Mouse (Mus musculus): ENCODE data around the gene Gucd1. TPM values are rescaled to one million over a fixed set of nuclear protein-coding genes. Genes with fewer than 3 reads are reported as not detected.
A peak's percentile ranks its signal among the peaks of the same experiment; 100 is the strongest.

Gene Gucd1
- polyA plus RNA-seq, 1 experiment from 2014 or later = 31.9 TPM

GRCm38 (mm10) chr10:75491936-75492262, 25.9 kb downstream of the Gucd1 start:
- Histone ChIP-seq H3K4me3 (no peak overlapping the region), H3K27ac (replicated peaks) (no peak overlapping the region), H3K27me3 (replicated peaks; ENCODE audit: low read depth, poor library complexity, severe bottlenecking) (no peaks in the 10 kb centered on the region), H3K9me3 (no peaks in the 10 kb centered on the region), H3K36me3 (replicated peaks) (no peaks in the 10 kb centered on the region), H3K4me1 (no peaks in the 10 kb centered on the region)
- 80% methylated on average over 2 of the region's 2 CpGs for WGBS
- DNase-seq (ENCODE audit: low spot score) = no peak

GRCm38 (mm10) chr10:75491234-75491935, 26.4 kb downstream of the Gucd1 start:
- H3K4me3 ChIP-seq = no peak overlapping the region
- no peaks in the 10 kb centered on the region for H3K27me3 ChIP-seq (replicated peaks; ENCODE audit: low read depth, poor library complexity, severe bottlenecking)
- WGBS = 84% methylated on average over 3 of the region's 3 CpGs
- H3K9me3 ChIP-seq = no peaks in the 10 kb centered on the region
- DNase-seq (ENCODE audit: low spot score) = no peak
- no peaks in the 10 kb centered on the region for H3K4me1 ChIP-seq
- no peaks in the 10 kb centered on the region for H3K36me3 ChIP-seq (replicated peaks)
- H3K27ac ChIP-seq (replicated peaks) = no peak overlapping the region

DNA sequence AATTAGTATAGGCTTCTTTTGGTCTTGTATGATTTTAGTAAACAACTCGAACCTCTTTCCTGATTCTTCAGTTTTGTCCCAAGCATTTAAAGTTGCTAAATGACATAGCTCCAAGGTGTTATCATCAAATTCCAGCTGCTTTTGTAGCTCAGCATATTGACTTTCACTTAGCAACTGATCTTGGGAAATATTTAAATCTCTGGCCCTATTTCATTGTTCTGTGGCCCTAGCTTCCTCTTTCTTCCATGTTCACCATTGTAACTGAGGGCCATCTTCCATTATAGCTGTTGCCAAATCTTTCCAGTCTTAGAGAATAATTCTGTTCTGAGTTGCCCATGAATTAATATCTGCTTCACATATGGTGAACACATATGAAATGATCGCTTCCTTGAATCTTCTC, 27.0 kb downstream of the Gucd1 start:
- WGBS = 86% methylated on average over 2 of the region's 2 CpGs

DNA sequence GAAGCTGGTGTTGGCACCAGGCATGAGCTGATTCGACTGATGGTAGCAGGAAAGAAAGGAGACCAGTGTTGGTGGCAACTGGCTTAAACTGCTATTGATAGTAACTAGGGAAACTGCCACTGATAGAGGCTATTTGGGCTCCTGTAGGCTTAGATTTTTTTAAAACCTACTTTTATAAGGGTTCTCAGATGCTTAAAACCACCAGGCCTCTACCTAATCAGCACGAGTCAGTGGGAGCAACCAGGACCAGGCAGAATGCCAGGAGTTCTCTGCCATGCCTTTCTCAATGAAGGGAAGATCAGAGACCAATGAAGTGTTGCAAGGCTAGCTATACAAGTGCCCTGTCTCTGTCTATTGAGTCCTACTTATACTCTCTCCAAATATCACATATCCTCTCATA, 28.2 kb downstream of the Gucd1 start:
- Histone ChIP-seq H3K27ac (replicated peaks) (no peak overlapping the region), H3K27me3 (replicated peaks; ENCODE audit: low read depth, poor library complexity, severe bottlenecking) (no peaks in the 10 kb centered on the region), H3K4me1 (no peaks in the 10 kb centered on the region), H3K36me3 (replicated peaks) (no peaks in the 10 kb centered on the region), H3K9me3 (no peaks in the 10 kb centered on the region), H3K4me3 (no peak overlapping the region)
- WGBS = 90% methylated on average over 2 of the region's 2 CpGs
- no peak for DNase-seq (ENCODE audit: low spot score)

More for the DNA sequence above, 27.0 kb downstream of the Gucd1 start:
- Histone ChIP-seq H3K9me3 (no peaks in the 10 kb centered on the region), H3K4me3 (no peak overlapping the region), H3K36me3 (replicated peaks) (no peaks in the 10 kb centered on the region), H3K4me1 (no peaks in the 10 kb centered on the region), H3K27ac (replicated peaks) (no peak overlapping the region), H3K27me3 (replicated peaks; ENCODE audit: low read depth, poor library complexity, severe bottlenecking) (no peaks in the 10 kb centered on the region)
- no peak for DNase-seq (ENCODE audit: low spot score)

DNA sequence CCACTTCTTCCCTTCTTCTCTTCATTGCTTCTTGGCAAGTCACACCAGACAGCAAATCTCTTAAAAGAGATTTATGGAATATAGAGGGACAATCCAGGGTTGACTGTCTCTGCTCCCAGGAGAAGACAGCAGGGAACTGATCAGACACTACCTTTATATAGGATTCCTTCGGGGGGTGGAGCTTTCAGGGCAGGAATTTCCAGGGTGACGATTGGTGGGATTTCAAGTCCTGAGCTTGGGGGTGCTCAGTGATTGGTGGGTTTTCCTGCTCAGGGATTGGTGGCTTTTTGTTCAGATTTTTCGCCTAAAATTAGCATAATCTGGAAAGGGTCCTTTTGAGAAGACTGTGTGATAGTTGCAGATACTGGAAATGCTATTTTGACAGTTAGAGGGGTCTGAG, 30.6 kb downstream of the Gucd1 start:
- DNase-seq (ENCODE audit: low spot score) = no peak
- Histone ChIP-seq H3K36me3 (replicated peaks) (no peaks in the 10 kb centered on the region), H3K9me3 (no peaks in the 10 kb centered on the region), H3K27ac (replicated peaks) (no peak overlapping the region), H3K4me1 (no peaks in the 10 kb centered on the region), H3K27me3 (replicated peaks; ENCODE audit: low read depth, poor library complexity, severe bottlenecking) (no peaks in the 10 kb centered on the region), H3K4me3 (no peak overlapping the region)
- WGBS = 64% methylated on average over 3 of the region's 3 CpGs

DNA sequence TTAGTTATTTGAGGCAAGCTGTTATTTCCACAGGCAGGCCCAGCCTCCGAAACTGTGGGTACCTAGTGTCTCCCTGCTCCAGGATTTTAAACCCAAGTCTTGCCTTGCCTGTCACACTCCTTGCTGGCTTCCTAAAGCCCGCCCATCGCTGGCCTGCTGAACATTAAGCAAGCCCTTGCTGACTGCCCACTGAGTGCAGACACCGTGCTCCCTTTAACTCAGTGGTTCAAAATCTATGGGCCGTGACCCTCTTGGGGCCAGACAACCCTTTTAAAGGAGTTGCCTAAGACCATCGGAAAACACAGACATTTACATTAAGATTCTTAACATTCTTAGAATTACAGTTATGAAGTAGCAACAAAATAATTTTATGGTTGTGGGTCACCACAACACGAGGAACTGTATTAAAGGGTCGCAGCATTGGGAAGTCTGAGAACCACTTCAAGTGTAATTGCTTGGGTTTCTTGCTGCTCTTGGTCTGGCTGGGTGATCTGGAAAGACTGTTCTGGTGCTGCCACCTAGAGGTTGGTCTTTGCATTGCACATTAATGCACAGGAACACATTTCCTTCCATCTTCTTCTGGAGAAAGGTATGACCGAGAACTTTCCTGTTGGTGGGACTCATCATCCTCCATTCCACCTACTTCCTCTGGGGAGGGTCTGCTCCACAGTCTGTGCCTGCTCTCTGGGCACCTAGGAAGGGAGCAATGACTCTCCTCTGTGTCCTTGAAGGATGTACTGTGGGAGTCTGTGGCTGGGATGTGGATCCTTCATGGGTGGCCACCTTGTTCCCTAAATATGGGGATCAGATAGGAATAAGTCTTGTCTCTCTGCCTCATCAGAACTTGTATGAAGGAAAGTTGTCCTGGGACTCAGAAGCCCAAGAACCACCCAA, 31.4 kb downstream of the Gucd1 start:
- Histone ChIP-seq H3K9me3 (no peaks in the 10 kb centered on the region), H3K27ac (replicated peaks) (no peak overlapping the region), H3K27me3 (replicated peaks; ENCODE audit: low read depth, poor library complexity, severe bottlenecking) (no peaks in the 10 kb centered on the region), H3K4me3 (no peak overlapping the region), H3K36me3 (replicated peaks) (no peaks in the 10 kb centered on the region), H3K4me1 (no peaks in the 10 kb centered on the region)
- DNase-seq (ENCODE audit: low spot score) = peak; percentile 80
- 65% methylated on average over 9 of the region's 9 CpGs for WGBS

DNA sequence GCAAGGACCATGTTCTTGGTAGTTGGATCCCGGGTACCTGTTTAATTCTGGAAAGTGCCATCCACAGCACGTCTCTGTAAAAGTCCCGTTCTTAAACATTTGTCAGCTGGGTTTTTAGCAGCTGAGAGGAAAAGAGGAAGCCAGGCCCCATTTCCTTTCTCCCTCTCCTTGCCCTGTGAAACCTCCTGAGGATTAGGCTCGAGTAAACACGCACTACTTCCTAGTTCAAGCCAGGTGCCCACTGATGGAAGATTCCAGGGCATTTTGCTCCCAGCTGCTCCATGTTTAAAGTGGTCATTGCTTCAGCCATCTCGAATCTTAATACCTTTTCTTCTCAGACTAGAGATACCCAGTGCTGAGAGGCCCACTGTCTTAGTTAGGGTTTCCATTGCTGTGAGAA, 33.0 kb downstream of the Gucd1 start:
- Histone ChIP-seq H3K36me3 (replicated peaks) (no peaks in the 10 kb centered on the region), H3K4me3 (no peak overlapping the region)
- 70% methylated on average over 6 of the region's 6 CpGs for WGBS

DNA sequence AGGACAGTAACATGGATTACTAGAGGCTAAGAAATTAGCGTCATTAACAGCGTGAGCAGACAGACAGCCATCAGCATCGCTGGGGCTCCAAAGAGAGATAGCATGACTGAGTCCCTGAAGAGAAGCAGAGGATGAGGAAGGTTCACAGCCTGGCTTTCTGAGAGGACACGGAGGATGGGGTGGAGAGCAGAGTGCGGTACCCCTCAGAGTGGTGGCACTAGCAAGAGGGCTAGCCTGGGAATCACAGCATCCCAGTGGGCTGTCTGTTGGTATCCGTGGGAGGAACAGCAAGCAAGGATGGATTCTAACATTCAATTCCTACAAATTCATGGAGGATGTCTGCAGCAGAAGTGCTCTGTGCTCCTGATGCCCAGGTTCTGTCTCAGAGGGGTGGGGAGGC, 33.7 kb downstream of the Gucd1 start:
- WGBS = 90% methylated on average over 6 of the region's 6 CpGs
- Histone ChIP-seq H3K4me1 (no peaks in the 10 kb centered on the region), H3K27ac (replicated peaks) (no peak overlapping the region), H3K4me3 (no peak overlapping the region), H3K36me3 (replicated peaks) (no peaks in the 10 kb centered on the region), H3K9me3 (no peaks in the 10 kb centered on the region), H3K27me3 (replicated peaks; ENCODE audit: low read depth, poor library complexity, severe bottlenecking) (no peaks in the 10 kb centered on the region)
- DNase-seq (ENCODE audit: low spot score) = no peak

More for the DNA sequence above, 33.0 kb downstream of the Gucd1 start:
- H3K4me1 ChIP-seq = no peaks in the 10 kb centered on the region
- H3K9me3 ChIP-seq = no peaks in the 10 kb centered on the region
- no peaks in the 10 kb centered on the region for H3K27me3 ChIP-seq (replicated peaks; ENCODE audit: low read depth, poor library complexity, severe bottlenecking)
- no peak overlapping the region for H3K27ac ChIP-seq (replicated peaks)
- DNase-seq (ENCODE audit: low spot score) = no peak

- H3K27ac ChIP-seq (replicated peaks) = no peak overlapping the region
- no peaks in the 10 kb centered on the region for H3K27me3 ChIP-seq (replicated peaks; ENCODE audit: low read depth, poor library complexity, severe bottlenecking)
- no peaks in the 10 kb centered on the region for H3K36me3 ChIP-seq (replicated peaks)
- H3K4me1 ChIP-seq = no peaks in the 10 kb centered on the region
- no peak overlapping the region for H3K4me3 ChIP-seq
- 88% methylated on average over 11 of the region's 11 CpGs for WGBS
- no peak for DNase-seq (ENCODE audit: low spot score)
- no peaks in the 10 kb centered on the region for H3K9me3 ChIP-seq
These were observed 34.8 kb downstream of the Gucd1 start for GRCm38 (mm10) chr10:75482919-75483483.

GRCm38 (mm10) chr10:75482271-75482670, 35.5 kb downstream of the Gucd1 start:
- H3K4me3 ChIP-seq = no peak overlapping the region
- no peaks in the 10 kb centered on the region for H3K9me3 ChIP-seq
- DNase-seq (ENCODE audit: low spot score) = no peak
- no peaks in the 10 kb centered on the region for H3K27me3 ChIP-seq (replicated peaks; ENCODE audit: low read depth, poor library complexity, severe bottlenecking)
- no peak overlapping the region for H3K27ac ChIP-seq (replicated peaks)
- 90% methylated on average over 5 of the region's 5 CpGs for WGBS
- H3K36me3 ChIP-seq (replicated peaks) = no peaks in the 10 kb centered on the region
- H3K4me1 ChIP-seq = no peaks in the 10 kb centered on the region

DNA sequence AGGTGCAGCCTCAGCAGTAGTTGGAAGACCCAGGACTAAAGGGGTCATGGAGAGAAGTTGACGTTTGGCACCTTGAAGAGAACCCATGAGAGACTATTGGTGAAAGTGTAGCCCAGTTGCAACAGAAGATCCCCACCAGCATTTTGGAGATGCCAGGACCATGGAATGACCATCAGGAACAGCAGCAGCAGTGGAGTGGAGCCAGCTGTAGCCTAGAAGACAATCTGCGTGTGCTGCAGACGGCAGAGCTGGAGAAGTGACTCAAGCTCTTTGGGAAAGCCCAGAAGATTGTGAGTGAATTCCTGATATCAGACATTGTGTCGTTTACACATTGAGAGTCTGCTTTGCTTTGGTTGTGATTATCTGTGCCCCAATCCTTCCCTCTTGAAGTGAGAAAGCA, 36.1 kb downstream of the Gucd1 start:
- H3K27me3 ChIP-seq (replicated peaks; ENCODE audit: low read depth, poor library complexity, severe bottlenecking) = no peaks in the 10 kb centered on the region
- WGBS = 89% methylated on average over 4 of the region's 4 CpGs
- H3K36me3 ChIP-seq (replicated peaks) = no peaks in the 10 kb centered on the region
- H3K4me1 ChIP-seq = peaks cover 2% of the 10 kb centered on the region; the same call in 1 of the 2 replicates
- H3K9me3 ChIP-seq = no peaks in the 10 kb centered on the region
- DNase-seq (ENCODE audit: low spot score) = no peak
- no peak overlapping the region for H3K4me3 ChIP-seq
- no peak overlapping the region for H3K27ac ChIP-seq (replicated peaks)

- Histone ChIP-seq H3K4me1 (peaks cover 5% of the 10 kb centered on the region), H3K9me3 (no peaks in the 10 kb centered on the region)
These were observed 37.8 kb downstream of the Gucd1 start for GRCm38 (mm10) chr10:75479955-75480354.

GRCm38 (mm10) chr10:75477034-75477433, 40.7 kb downstream of the Gucd1 start:
- Histone ChIP-seq H3K4me1 (peaks cover 11% of the 10 kb centered on the region), H3K4me3 (no peak overlapping the region), H3K9me3 (no peaks in the 10 kb centered on the region), H3K27ac (replicated peaks) (no peak overlapping the region), H3K36me3 (replicated peaks) (no peaks in the 10 kb centered on the region), H3K27me3 (replicated peaks; ENCODE audit: low read depth, poor library complexity, severe bottlenecking) (no peaks in the 10 kb centered on the region)
- WGBS = 76% methylated on average over 9 of the region's 9 CpGs
- no peak for DNase-seq (ENCODE audit: low spot score)

More at GRCm38 (mm10) chr10:75479955-75480354, 37.8 kb downstream of the Gucd1 start:
- no peak for DNase-seq (ENCODE audit: low spot score)
- Histone ChIP-seq H3K4me3 (no peak overlapping the region), H3K27ac (replicated peaks) (no peak overlapping the region), H3K36me3 (replicated peaks) (no peaks in the 10 kb centered on the region), H3K27me3 (replicated peaks; ENCODE audit: low read depth, poor library complexity, severe bottlenecking) (no peaks in the 10 kb centered on the region)
- WGBS = 79% methylated on average over 2 of the region's 2 CpGs
